Mouse (Mus musculus) limb, embryonic 14.5 days (tissue): ENCODE results near the gene Mroh8. TPM values are rescaled to one million over a fixed set of nuclear protein-coding genes. Genes with fewer than 3 reads are reported as not detected.
"Not testable (repeated sequence)": the region's sequence is repeated elsewhere in the genome, so short reads cannot be mapped to it uniquely, and the experiment has no call there.

Experiments
- ATAC-seq: fragments of 200-750 bp; cut with Nextera tagmentation; 2 replicates; pipeline ENCODE4 v1.8.0; 2017; ENCODE audit warnings: low read depth, moderate number of reproducible peaks, moderate TSS enrichment; ENCODE audit not compliant: low FRiP score
- DNase-seq: peaks from one replicate; pipeline ENCODE4 v3.0.0-alpha.2; 2015; ENCODE audit warnings: low spot score
- H3K27ac ChIP-seq: fragments of 300-500 bp; sonication (generic); replicated peaks from 2 replicates; pipeline ENCODE4 v1.5.1; 2014; ENCODE audit warnings: low read depth, mild to moderate bottlenecking, low read length, moderate library complexity, mixed read lengths
- H3K27me3 ChIP-seq: fragments of 300-500 bp; sonication (generic); 2 replicates; pipeline ENCODE4 v1.6.1; 2014; ENCODE audit warnings: low read length, mixed read lengths; ENCODE audit not compliant: control insufficient read depth, insufficient read depth
- H3K36me3 ChIP-seq: fragments of 300-500 bp; sonication (generic); 2 replicates; pipeline ENCODE4 v1.6.1; 2014; ENCODE audit warnings: mild to moderate bottlenecking, low read length, moderate library complexity, mixed read lengths; ENCODE audit not compliant: control insufficient read depth, insufficient read depth
- H3K4me1 ChIP-seq: fragments of 300-500 bp; sonication (generic); 2 replicates; pipeline ENCODE4 v1.6.1; 2014; ENCODE audit warnings: antibody characterized with exemption, low read length, mixed read lengths; ENCODE audit not compliant: control insufficient read depth, insufficient read depth
- H3K4me2 ChIP-seq: fragments of 300-500 bp; sonication (generic); replicated peaks from 2 replicates; pipeline ENCODE4 v1.6.1; 2014; ENCODE audit warnings: low read depth, mild to moderate bottlenecking, low read length, moderate library complexity; ENCODE audit not compliant: severe bottlenecking
- H3K4me3 ChIP-seq: fragments of 300-500 bp; sonication (generic); replicated peaks from 2 replicates; pipeline ENCODE4 v1.5.1; 2014; ENCODE audit warnings: low read length
- H3K9ac ChIP-seq: fragments of 300-500 bp; sonication (generic); 2 replicates; pipeline ENCODE4 v1.6.1; 2014; ENCODE audit warnings: mild to moderate bottlenecking, low read depth, low read length, moderate library complexity; ENCODE audit not compliant: severe bottlenecking
- H3K9me3 ChIP-seq: fragments of 300-500 bp; sonication (generic); 2 replicates; pipeline ENCODE4 v1.6.1; 2016; ENCODE audit warnings: low read length; ENCODE audit not compliant: control insufficient read depth
- POLR2A ChIP-seq: fragments of 200-500 bp; IDR thresholded peaks from 2 replicates; pipeline ENCODE4 v1.8.0; 2012; ENCODE audit warnings: inconsistent platforms, mild to moderate bottlenecking, moderate library complexity, borderline replicate concordance; ENCODE audit not compliant: insufficient read depth, insufficient read length; ENCODE audit errors: extremely low read depth
- WGBS: fragments of 180-500 bp; shearing (Covaris S2); extraction: QIAGEN DNeasy Blood & Tissue Kit; methylation state at CpG from one replicate; pipeline ENCODE4 v1.1.7; 2014; 5-methylcytosine and 5-hydroxymethylcytosine counted together
- polyA plus RNA-seq, 2 experiments: library from polyadenylated mRNA; depleted of rRNA in 1 of 2; stranded (reverse) in 1 of 2; unstranded in 1 of 2; fragments of >200 nt; fragmentation: Nextera tagmentation in 1 of 2; extraction: Ambion mirVana in 1 of 2; gene quantifications; 2 replicates each; pipeline versions ENCODE4 v1.2.1 to v1.2.3; 2012 to 2014

Gene Mroh8
- polyA plus RNA-seq, 2 experiments, result 0.18 to 0.36 TPM

DNA sequence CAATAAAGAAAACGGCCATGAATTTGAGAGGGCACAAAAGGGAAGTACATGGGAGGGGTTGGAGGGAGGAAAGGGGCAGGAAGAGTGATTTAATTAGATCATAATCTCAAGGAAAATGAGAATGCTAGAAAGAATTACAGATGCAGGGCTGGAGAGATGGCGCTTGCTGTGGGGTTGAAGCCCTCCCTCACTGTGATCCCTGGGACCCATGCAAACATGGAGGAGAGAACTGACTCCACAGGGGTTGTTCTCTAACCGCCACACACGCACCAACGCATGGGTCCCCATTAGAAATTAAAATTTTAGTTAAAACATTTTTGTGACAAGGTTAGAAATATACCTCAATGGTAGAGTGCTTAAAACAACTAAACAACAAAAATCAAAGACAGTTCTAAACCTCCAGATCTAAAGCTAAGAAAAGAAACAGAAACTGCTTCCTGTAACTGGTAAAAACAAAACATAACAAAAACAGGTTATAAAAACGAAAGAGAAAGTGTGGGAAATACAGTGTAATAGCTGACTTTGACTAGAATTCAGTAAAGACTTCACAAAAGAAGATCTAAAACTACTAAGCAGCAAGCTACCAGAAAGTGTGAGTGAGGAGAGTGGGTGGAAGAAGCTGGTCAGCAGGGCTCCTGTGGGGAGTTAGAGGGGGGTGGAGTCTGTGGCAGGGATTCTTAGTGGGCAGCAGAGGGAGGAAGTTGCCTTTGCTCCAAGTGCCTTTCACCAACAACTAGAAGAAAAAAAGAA is 78.1 kb downstream of the Mroh8 start:
- Histone ChIP-seq H3K4me3 (no peak overlapping the region), H3K4me2 (no peak overlapping the region), H3K9me3 (no peaks in the 10 kb centered on the region), H3K4me1 (0 out of 2 replicates have a peak, but pooled peaks cover 2% of the 10 kb centered on the region), H3K36me3 (peaks cover 24% of the 10 kb centered on the region), H3K27ac (no peak overlapping the region), H3K27me3 (no peaks in the 10 kb centered on the region), H3K9ac (no peak overlapping the region)
- ATAC-seq (no peak), DNase-seq (no peak)
- 88% methylated on average over 6 of the region's 6 CpGs for WGBS
- TF ChIP-seq POLR2A, result no peak

DNA sequence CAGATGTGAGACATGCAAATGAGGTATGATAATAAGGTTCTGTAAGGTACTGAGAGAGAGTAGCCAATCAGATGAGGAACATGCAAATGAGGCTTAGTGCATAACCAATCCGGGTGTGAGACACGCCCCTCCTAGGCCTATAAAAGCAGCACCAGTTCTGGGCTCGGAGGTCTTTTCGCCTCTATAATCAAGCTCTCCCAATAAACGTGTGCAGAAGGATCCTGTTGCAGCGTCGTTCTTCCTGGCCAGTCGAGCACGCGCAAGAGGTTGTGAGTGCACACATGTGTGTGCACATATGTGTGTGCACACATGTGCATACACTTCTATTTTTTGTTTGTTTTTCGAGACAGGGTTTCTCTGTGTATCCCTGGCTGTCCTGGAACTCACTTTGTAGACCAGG is 80.9 kb downstream of the Mroh8 start:
- DNase-seq, H3K9ac ChIP-seq, H3K27me3 ChIP-seq, ATAC-seq, H3K4me3 ChIP-seq, H3K4me1 ChIP-seq, H3K9me3 ChIP-seq, H3K4me2 ChIP-seq, H3K27ac ChIP-seq: not testable (repeated sequence)
- WGBS, result 92% methylated on average over 10 of the region's 11 CpGs
- peaks cover 48% of the 10 kb centered on the region for H3K36me3 ChIP-seq

DNA sequence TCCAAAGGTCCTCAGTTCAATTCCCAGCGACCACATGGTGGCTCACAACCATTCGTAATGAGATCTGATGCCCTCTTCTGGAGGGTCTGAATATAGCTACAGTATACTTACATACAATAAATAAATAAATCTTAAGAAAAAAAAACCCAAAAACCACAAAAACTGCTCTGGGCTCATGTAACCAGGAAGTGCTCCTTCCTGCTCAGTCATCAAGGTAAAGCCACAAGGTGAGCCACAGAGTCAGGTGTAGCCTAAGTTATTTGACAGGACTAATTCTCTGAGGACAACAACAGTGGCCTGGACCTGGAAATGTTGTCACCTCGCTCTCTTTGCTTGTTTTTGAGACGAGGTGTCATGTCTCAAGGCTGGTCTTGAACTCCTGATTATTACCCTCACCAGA is 88.7 kb downstream of the Mroh8 start:
- no peaks in the 10 kb centered on the region for H3K27me3 ChIP-seq
- H3K4me3 ChIP-seq, result no peak overlapping the region
- no peak for DNase-seq
- H3K9ac ChIP-seq, result no peak overlapping the region
- peaks cover 82% of the 10 kb centered on the region for H3K36me3 ChIP-seq
- H3K27ac ChIP-seq, result no peak overlapping the region
- TF ChIP-seq POLR2A, result no peak
- no peaks in the 10 kb centered on the region for H3K4me1 ChIP-seq
- WGBS, result 92% methylated on average over 4 of the region's 4 CpGs
- H3K4me2 ChIP-seq, result no peak overlapping the region
- H3K9me3 ChIP-seq, result no peaks in the 10 kb centered on the region
- ATAC-seq, result no peak

DNA sequence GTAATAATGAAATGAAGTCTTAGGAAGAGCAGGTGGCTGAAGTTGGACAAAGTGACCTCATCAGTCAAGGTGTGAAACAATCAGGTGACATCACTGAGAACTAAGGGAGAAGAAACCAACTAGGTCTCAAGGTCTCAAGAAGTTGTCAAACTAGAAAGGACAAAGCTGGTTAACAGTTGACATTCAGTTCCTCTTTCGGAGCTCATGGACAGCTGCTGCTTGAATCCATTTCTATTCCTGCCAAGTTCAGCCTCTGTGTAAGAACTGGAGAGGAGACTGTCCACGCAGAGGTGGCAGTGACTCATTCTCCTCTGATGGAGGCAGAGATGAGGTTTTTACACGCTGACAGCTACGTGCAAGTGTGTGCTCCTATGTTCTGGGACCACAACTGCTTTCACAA is 92.1 kb downstream of the Mroh8 start:
- peaks cover 67% of the 10 kb centered on the region for H3K36me3 ChIP-seq

DNA sequence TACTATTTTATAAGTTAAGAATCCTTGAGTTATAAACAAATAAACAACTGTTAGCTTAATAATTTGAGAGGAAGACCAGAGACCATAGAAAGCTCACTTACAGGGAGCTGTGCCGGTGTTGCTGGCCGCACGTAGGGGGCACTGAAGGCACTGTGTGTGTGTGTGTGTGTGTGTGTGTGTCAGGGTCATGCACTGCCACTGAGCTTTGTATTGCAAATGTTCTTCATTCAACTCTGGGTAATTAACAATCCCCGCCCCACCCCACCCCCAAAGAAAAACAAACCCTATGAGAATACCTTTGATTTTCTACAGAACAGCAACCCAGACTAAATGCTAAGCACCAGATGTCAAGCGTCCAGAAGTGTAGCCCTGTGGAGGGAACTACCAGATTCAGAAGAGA is 92.8 kb downstream of the Mroh8 start:
- no peak for DNase-seq
- H3K9me3 ChIP-seq, result no peaks in the 10 kb centered on the region
- H3K27ac ChIP-seq, result no peak overlapping the region
- no peak for TF ChIP-seq POLR2A
- H3K36me3 ChIP-seq, result peaks cover 63% of the 10 kb centered on the region
- no peak for ATAC-seq
- H3K9ac ChIP-seq, result no peak overlapping the region
- no peak overlapping the region for H3K4me2 ChIP-seq
- H3K27me3 ChIP-seq, result no peaks in the 10 kb centered on the region
- no peaks in the 10 kb centered on the region for H3K4me1 ChIP-seq
- no peak overlapping the region for H3K4me3 ChIP-seq
- 44% methylated on average over 5 of the region's 5 CpGs for WGBS

More for the DNA sequence above, 92.1 kb downstream of the Mroh8 start:
- no peak overlapping the region for H3K9ac ChIP-seq
- DNase-seq (no peak), ATAC-seq (no peak)
- no peak overlapping the region for H3K4me3 ChIP-seq
- H3K9me3 ChIP-seq, result no peaks in the 10 kb centered on the region
- H3K4me1 ChIP-seq, result no peaks in the 10 kb centered on the region
- no peak overlapping the region for H3K4me2 ChIP-seq
- no peak for TF ChIP-seq POLR2A
- no peak overlapping the region for H3K27ac ChIP-seq
- H3K27me3 ChIP-seq, result no peaks in the 10 kb centered on the region
- WGBS, result 87% methylated on average over 4 of the region's 4 CpGs
